Mouse (Mus musculus): ENCODE data around the gene Zbtb34. TPM values are rescaled to one million over a fixed set of nuclear protein-coding genes. Genes with fewer than 3 reads are reported as not detected.
A peak's percentile ranks its signal among the peaks of the same experiment; 100 is the strongest.

The Zbtb34 gene
- polyA plus RNA-seq, 1 experiment: 1.6 TPM

GRCm38 (mm10) chr2:33393951-33394635 is 37.0 kb downstream of the Zbtb34 start:
- TF ChIP-seq MYOD1 (IDR thresholded peaks at IDR 0.05; ENCODE audit: control insufficient read depth, insufficient read length, low read depth) (no peak), CEBPB (IDR thresholded peaks at IDR 0.05; ENCODE audit: low read depth) (no peak), USF1 (IDR thresholded peaks at IDR 0.05; ENCODE audit: low read depth) (no peak), MYOG (IDR thresholded peaks at IDR 0.05; ENCODE audit: control insufficient read depth, extremely low read depth, insufficient read length) (no peak), CTCF (IDR thresholded peaks at IDR 0.05; ENCODE audit: control insufficient read depth, insufficient read depth, insufficient read length) (no peak), FOSL1 (IDR thresholded peaks at IDR 0.05; ENCODE audit: insufficient read depth, low read length, poor library complexity, severe bottlenecking) (no peak), MAX (IDR thresholded peaks at IDR 0.05) (no peak)
- no peak overlapping the region for H3ac ChIP-seq (ENCODE audit: control insufficient read depth, insufficient read length, low read depth)
- no peaks in the 10 kb centered on the region for H3K79me2 ChIP-seq (ENCODE audit: control insufficient read depth, insufficient read depth)
- no peaks in the 10 kb centered on the region for H3K79me3 ChIP-seq (ENCODE audit: low read depth)
- no peaks in the 10 kb centered on the region for H3K36me3 ChIP-seq (ENCODE audit: control insufficient read depth, insufficient read depth)
- no peaks in the 10 kb centered on the region for H3K27me3 ChIP-seq (ENCODE audit: control insufficient read depth, insufficient read depth, insufficient read length)
- H3K4me3 ChIP-seq (ENCODE audit: insufficient read depth, poor library complexity, severe bottlenecking): no peak overlapping the region

GRCm38 (mm10) chr2:33393021-33393420 is 38.1 kb downstream of the Zbtb34 start:
- no peaks in the 10 kb centered on the region for H3K79me3 ChIP-seq (ENCODE audit: low read depth)
- TF ChIP-seq FOSL1 (IDR thresholded peaks at IDR 0.05; ENCODE audit: insufficient read depth, low read length, poor library complexity, severe bottlenecking) (no peak), MYOD1 (IDR thresholded peaks at IDR 0.05; ENCODE audit: control insufficient read depth, insufficient read length, low read depth) (no peak), MAX (IDR thresholded peaks at IDR 0.05) (no peak), USF1 (IDR thresholded peaks at IDR 0.05; ENCODE audit: low read depth) (no peak), MYOG (IDR thresholded peaks at IDR 0.05; ENCODE audit: control insufficient read depth, extremely low read depth, insufficient read length) (no peak), CEBPB (IDR thresholded peaks at IDR 0.05; ENCODE audit: low read depth) (no peak)
- no peaks in the 10 kb centered on the region for H3K79me2 ChIP-seq (ENCODE audit: control insufficient read depth, insufficient read depth)
- H3ac ChIP-seq (ENCODE audit: control insufficient read depth, insufficient read length, low read depth): no peak overlapping the region
- no peak overlapping the region for H3K4me3 ChIP-seq (ENCODE audit: insufficient read depth, poor library complexity, severe bottlenecking)
- no peaks in the 10 kb centered on the region for H3K36me3 ChIP-seq (ENCODE audit: control insufficient read depth, insufficient read depth)
- no peaks in the 10 kb centered on the region for H3K27me3 ChIP-seq (ENCODE audit: control insufficient read depth, insufficient read depth, insufficient read length)

GRCm38 (mm10) chr2:33371648-33372408 is 59.3 kb downstream of the Zbtb34 start:
- peak overlapping the region; percentile 11 for H3K4me3 ChIP-seq (ENCODE audit: insufficient read depth, poor library complexity, severe bottlenecking)
- H3K79me3 ChIP-seq (ENCODE audit: low read depth): no peaks in the 10 kb centered on the region
- TF ChIP-seq MYOG (IDR thresholded peaks at IDR 0.05; ENCODE audit: control insufficient read depth, extremely low read depth, insufficient read length): no peak
- no peak for TF ChIP-seq CTCF (IDR thresholded peaks at IDR 0.05; ENCODE audit: control insufficient read depth, insufficient read depth, insufficient read length)
- TF ChIP-seq MAX (IDR thresholded peaks at IDR 0.05): no peak
- no peak for TF ChIP-seq MYOD1 (IDR thresholded peaks at IDR 0.05; ENCODE audit: control insufficient read depth, insufficient read length, low read depth)
- TF ChIP-seq CEBPB (IDR thresholded peaks at IDR 0.05; ENCODE audit: low read depth): no peak
- no peak for TF ChIP-seq FOSL1 (IDR thresholded peaks at IDR 0.05; ENCODE audit: insufficient read depth, low read length, poor library complexity, severe bottlenecking)
- no peak for TF ChIP-seq USF1 (IDR thresholded peaks at IDR 0.05; ENCODE audit: low read depth)

GRCm38 (mm10) chr2:33370777-33371647 is 60.1 kb downstream of the Zbtb34 start, which contains the start of gene Ralgps1:
Ralgps1 (minus strand) TSS chr2:33371486.
- Histone ChIP-seq H3K79me3 (ENCODE audit: low read depth) (no peaks in the 10 kb centered on the region), H3K4me3 (ENCODE audit: insufficient read depth, poor library complexity, severe bottlenecking) (peak within 1 kb of the TSS; percentile 32), H3K36me3 (ENCODE audit: control insufficient read depth, insufficient read depth) (no peaks in the 10 kb centered on the region), H3K79me2 (ENCODE audit: control insufficient read depth, insufficient read depth) (no peaks in the 10 kb centered on the region), H3K27me3 (ENCODE audit: control insufficient read depth, insufficient read depth, insufficient read length) (no peaks in the 10 kb centered on the region), H3ac (ENCODE audit: control insufficient read depth, insufficient read length, low read depth) (peak within 1 kb of the TSS; percentile 68)
- no peak for TF ChIP-seq FOSL1 (IDR thresholded peaks at IDR 0.05; ENCODE audit: insufficient read depth, low read length, poor library complexity, severe bottlenecking)
- no peak for TF ChIP-seq CTCF (IDR thresholded peaks at IDR 0.05; ENCODE audit: control insufficient read depth, insufficient read depth, insufficient read length)
- no peak for TF ChIP-seq CEBPB (IDR thresholded peaks at IDR 0.05; ENCODE audit: low read depth)
- TF ChIP-seq MAX (IDR thresholded peaks at IDR 0.05): peak; percentile 28
- no peak for TF ChIP-seq MYOG (IDR thresholded peaks at IDR 0.05; ENCODE audit: control insufficient read depth, extremely low read depth, insufficient read length)

More at GRCm38 (mm10) chr2:33371648-33372408, 59.3 kb downstream of the Zbtb34 start:
- H3K79me2 ChIP-seq (ENCODE audit: control insufficient read depth, insufficient read depth): no peaks in the 10 kb centered on the region
- H3K27me3 ChIP-seq (ENCODE audit: control insufficient read depth, insufficient read depth, insufficient read length): no peaks in the 10 kb centered on the region
- H3K36me3 ChIP-seq (ENCODE audit: control insufficient read depth, insufficient read depth): no peaks in the 10 kb centered on the region
- no peak overlapping the region for H3ac ChIP-seq (ENCODE audit: control insufficient read depth, insufficient read length, low read depth)

GRCm38 (mm10) chr2:33370276-33370776 is 60.8 kb downstream of the Zbtb34 start:
- Histone ChIP-seq H3K79me2 (ENCODE audit: control insufficient read depth, insufficient read depth) (no peaks in the 10 kb centered on the region), H3ac (ENCODE audit: control insufficient read depth, insufficient read length, low read depth) (peak overlapping the region; percentile 35), H3K79me3 (ENCODE audit: low read depth) (no peaks in the 10 kb centered on the region), H3K27me3 (ENCODE audit: control insufficient read depth, insufficient read depth, insufficient read length) (no peaks in the 10 kb centered on the region), H3K4me3 (ENCODE audit: insufficient read depth, poor library complexity, severe bottlenecking) (peak overlapping the region; percentile 32), H3K36me3 (ENCODE audit: control insufficient read depth, insufficient read depth) (no peaks in the 10 kb centered on the region)
- TF ChIP-seq CEBPB (IDR thresholded peaks at IDR 0.05; ENCODE audit: low read depth): no peak
- no peak for TF ChIP-seq MAX (IDR thresholded peaks at IDR 0.05)
- TF ChIP-seq USF1 (IDR thresholded peaks at IDR 0.05; ENCODE audit: low read depth): no peak
- TF ChIP-seq CTCF (IDR thresholded peaks at IDR 0.05; ENCODE audit: control insufficient read depth, insufficient read depth, insufficient read length): no peak
- no peak for TF ChIP-seq MYOD1 (IDR thresholded peaks at IDR 0.05; ENCODE audit: control insufficient read depth, insufficient read length, low read depth)
- TF ChIP-seq MYOG (IDR thresholded peaks at IDR 0.05; ENCODE audit: control insufficient read depth, extremely low read depth, insufficient read length): no peak
- TF ChIP-seq FOSL1 (IDR thresholded peaks at IDR 0.05; ENCODE audit: insufficient read depth, low read length, poor library complexity, severe bottlenecking): no peak

Measured in C2C12 (cell line).